Mouse (Mus musculus): ENCODE measurements around the gene Gm6408. TPM values are rescaled to one million over a fixed set of nuclear protein-coding genes. Genes with fewer than 3 reads are reported as not detected.
"Not testable (repeated sequence)": the region's sequence is repeated elsewhere in the genome, so short reads cannot be mapped to it uniquely, and the experiment has no call there.

The Gm6408 gene
- total RNA-seq, 2 experiments from 2014 or later = not detected

GRCm38 (mm10) chr5:146513823-146514222, 32.1 kb downstream of the Gm6408 start, which contains the start of gene Gm3402:
Gm3402 (plus strand) TSS chr5:146514123.
- intact Hi-C loops (cut with DNase I); DNase-seq (ENCODE audit: low spot score in 2 of 2): not testable (repeated sequence)

GRCm38 (mm10) chr5:146525501-146525900, 43.7 kb downstream of the Gm6408 start, which contains the start of gene Gm3404:
Gm3404 (plus strand) TSS chr5:146525801.
- DNase-seq (ENCODE audit: low spot score in 2 of 2); intact Hi-C loops (cut with DNase I): not testable (repeated sequence)

Other genes starting within 250 kb of the Gm6408 start
- gene Wasf3, start 97.0 kb upstream of the Gm6408 start, total RNA-seq (2021) = 10 to 100 TPM; 90.2 to 95.3 TPM
- gene Gm6370, start 9.4 kb downstream of the Gm6408 start, total RNA-seq (2021) = not detected
- gene 4930449I24Rik, start 20.4 kb downstream of the Gm6408 start, total RNA-seq (2021) = not detected
- not detected for gene Gm3402, start 32.2 kb downstream of the Gm6408 start, total RNA-seq (2021)
- gene Gm3404, start 43.8 kb downstream of the Gm6408 start, total RNA-seq (2021) = not detected
- gene Gm3409, start 55.7 kb downstream of the Gm6408 start, total RNA-seq (2021) = not detected
- not detected for gene Gm3415, start 74.2 kb downstream of the Gm6408 start, total RNA-seq (2021)
- 10 to 100 TPM; 28.1 to 32.2 TPM for gene Gpr12, start 103.3 kb downstream of the Gm6408 start, total RNA-seq (2021)